Mouse (Mus musculus): ENCODE data around the gene Aldh3a2. TPM values are rescaled to one million over a fixed set of nuclear protein-coding genes. Genes with fewer than 3 reads are reported as not detected.

Gene Aldh3a2
- total and polyA plus RNA-seq, 3 experiments, result 19.5 to 28.4 (median 26.3) TPM

GRCm38 (mm10) chr11:61176321-61176720 lies 90.9 kb downstream of the Aldh3a2 start:
- no peaks in the 10 kb centered on the region for H3K9me3 ChIP-seq (replicated peaks; ENCODE audit: low read length)
- dilution Hi-C loops (cut with MboI; ENCODE audit: extremely low pct_ligation_motif_present, extremely low pct_unique_long_range_greater_than_20kb, low sequenced_read_pairs), result no loop called here
- no peaks in the 10 kb centered on the region for H3K27me3 ChIP-seq (replicated peaks)
- in situ Hi-C loops (cut with MboI; ENCODE audit: low pct_ligation_motif_present, low pct_unique_long_range_greater_than_20kb, low sequenced_read_pairs), result no loop called here
- H3K4me1 ChIP-seq (ENCODE audit: control insufficient read depth in 1 of 2, insufficient read depth in 2 of 2), result peaks cover 9 to 34% of the 10 kb centered on the region in 2 experiments
- no peak for TF ChIP-seq POLR2A (IDR thresholded peaks at IDR 0.05; ENCODE audit: low read depth, low read length)
- no peak for TF ChIP-seq CTCF (conservative IDR thresholded peaks at IDR 0.05 in 1 of 2, IDR thresholded peaks at IDR 0.05 in 1 of 2; ENCODE audit: low read depth in 2 of 2, low read length in 2 of 2)
- no peak for TF ChIP-seq RAD21 (IDR thresholded peaks at IDR 0.05; ENCODE audit: low read depth, low read length)
- TF ChIP-seq POLR2AphosphoS2 (IDR thresholded peaks at IDR 0.05; ENCODE audit: low read depth, low read length), result no peak
- no peak for TF ChIP-seq ZNF384 (IDR thresholded peaks at IDR 0.05; ENCODE audit: low read depth, low read length)
- H3K4me2 ChIP-seq (ENCODE audit: insufficient read depth, low read depth, poor library complexity, severe bottlenecking), result peak overlapping the region; percentile 29; the same call in 1 of the 2 replicates
- no peak overlapping the region for H3K9ac ChIP-seq (ENCODE audit: insufficient read depth, low read depth)
- H3K27ac ChIP-seq (ENCODE audit: insufficient read depth, low read depth), result no peak overlapping the region
- DNase-seq (ENCODE audit: extremely low read depth), result no peak
- H3K79me2 ChIP-seq (replicated peaks; ENCODE audit: control insufficient read depth, extremely low read depth, insufficient read depth, poor library complexity, severe bottlenecking), result peaks cover 28% of the 10 kb centered on the region
- H3K4me3 ChIP-seq (replicated peaks in 1 of 3; ENCODE audit: low read depth in 2 of 3, low read length in 2 of 3, poor library complexity in 1 of 3), result no peak overlapping the region
- H3K36me3 ChIP-seq (replicated peaks in 1 of 2; ENCODE audit: control insufficient read depth in 1 of 2, insufficient read depth in 1 of 2, low read length in 1 of 2), result peaks cover 0 to 11% of the 10 kb centered on the region in 2 experiments

GRCm38 (mm10) chr11:61175778-61176177 lies 91.5 kb downstream of the Aldh3a2 start:
- H3K27ac ChIP-seq (ENCODE audit: insufficient read depth, low read depth), result no peak overlapping the region
- no peaks in the 10 kb centered on the region for H3K9me3 ChIP-seq (replicated peaks; ENCODE audit: low read length)
- no peaks in the 10 kb centered on the region for H3K27me3 ChIP-seq (replicated peaks)
- H3K9ac ChIP-seq (ENCODE audit: insufficient read depth, low read depth), result no peak overlapping the region; the same call in 1 of the 2 replicates
- H3K4me2 ChIP-seq (ENCODE audit: insufficient read depth, low read depth, poor library complexity, severe bottlenecking), result peak overlapping the region; percentile 29; the same call in 1 of the 2 replicates
- DNase-seq (ENCODE audit: extremely low read depth), result no peak
- H3K4me1 ChIP-seq (ENCODE audit: control insufficient read depth in 1 of 2, insufficient read depth in 2 of 2), result peaks cover 9 to 36% of the 10 kb centered on the region in 2 experiments
- H3K4me3 ChIP-seq (replicated peaks in 1 of 3; ENCODE audit: low read depth in 2 of 3, low read length in 2 of 3, poor library complexity in 1 of 3), result peak overlapping the region in 2 of 3 experiments; percentile 5 to 24
- H3K79me2 ChIP-seq (replicated peaks; ENCODE audit: control insufficient read depth, extremely low read depth, insufficient read depth, poor library complexity, severe bottlenecking), result peaks cover 31% of the 10 kb centered on the region
- dilution Hi-C loops (cut with MboI; ENCODE audit: extremely low pct_ligation_motif_present, extremely low pct_unique_long_range_greater_than_20kb, low sequenced_read_pairs) (no loop called here), in situ Hi-C loops (cut with MboI; ENCODE audit: low pct_ligation_motif_present, low pct_unique_long_range_greater_than_20kb, low sequenced_read_pairs) (no loop called here)
- peaks cover 0 to 15% of the 10 kb centered on the region in 2 experiments for H3K36me3 ChIP-seq (replicated peaks in 1 of 2; ENCODE audit: control insufficient read depth in 1 of 2, insufficient read depth in 1 of 2, low read length in 1 of 2)
- TF ChIP-seq CHD1 (IDR thresholded peaks at IDR 0.05; ENCODE audit: low read depth, low read length) (0 out of 2 replicates have a peak, but pooled peaks have one; percentile 73), SMC3 (IDR thresholded peaks at IDR 0.05; ENCODE audit: low read depth, low read length) (no peak), IRF4 (IDR thresholded peaks at IDR 0.05; ENCODE audit: low read depth, low read length) (no peak), CHD2 (IDR thresholded peaks at IDR 0.05; ENCODE audit: low read length) (no peak), PAX5 (IDR thresholded peaks at IDR 0.05; ENCODE audit: low read length) (no peak), UBTF (IDR thresholded peaks at IDR 0.05; ENCODE audit: low read depth, low read length) (no peak), NELFE (IDR thresholded peaks at IDR 0.05; ENCODE audit: low read depth, low read length) (no peak), POLR2A (IDR thresholded peaks at IDR 0.05; ENCODE audit: low read depth, low read length) (no peak)

GRCm38 (mm10) chr11:61174821-61175658 lies 92.2 kb downstream of the Aldh3a2 start, which contains the start of gene Usp22:
Usp22 (minus strand) TSS chr11:61175055.
- Histone ChIP-seq H3K4me3 (replicated peaks in 1 of 3; ENCODE audit: low read depth in 2 of 3, low read length in 2 of 3, poor library complexity in 1 of 3) (peak within 1 kb of the TSS; percentile 92 to 97 (median 96)), H3K9ac (ENCODE audit: insufficient read depth, low read depth) (peak within 1 kb of the TSS; percentile 75), H3K79me2 (replicated peaks; ENCODE audit: control insufficient read depth, extremely low read depth, insufficient read depth, poor library complexity, severe bottlenecking) (peaks cover 36% of the 10 kb centered on the region), H3K4me1 (ENCODE audit: control insufficient read depth in 1 of 2, insufficient read depth in 2 of 2) (peaks cover 9 to 43% of the 10 kb centered on the region in 2 experiments), H3K4me2 (ENCODE audit: insufficient read depth, low read depth, poor library complexity, severe bottlenecking) (peak within 1 kb of the TSS; percentile 91), H3K9me3 (replicated peaks; ENCODE audit: low read length) (no peaks in the 10 kb centered on the region), H3K27ac (ENCODE audit: insufficient read depth, low read depth) (peak within 1 kb of the TSS; percentile 63), H3K36me3 (replicated peaks in 1 of 2; ENCODE audit: control insufficient read depth in 1 of 2, insufficient read depth in 1 of 2, low read length in 1 of 2) (peaks cover 0 to 22% of the 10 kb centered on the region in 2 experiments), H3K27me3 (replicated peaks) (no peaks in the 10 kb centered on the region)
- in situ Hi-C loops (cut with MboI; ENCODE audit: low pct_ligation_motif_present, low pct_unique_long_range_greater_than_20kb, low sequenced_read_pairs) (no loop called here), dilution Hi-C loops (cut with MboI; ENCODE audit: extremely low pct_ligation_motif_present, extremely low pct_unique_long_range_greater_than_20kb, low sequenced_read_pairs) (no loop called here)
- DNase-seq (ENCODE audit: extremely low read depth), result peak; percentile 100
- TF ChIP-seq MAZ (IDR thresholded peaks at IDR 0.05; ENCODE audit: low read depth, low read length) (no peak), ELF1 (IDR thresholded peaks at IDR 0.05; ENCODE audit: low read depth, low read length) (peak; percentile 31; the same call in 1 of the 2 replicates), CHD2 (IDR thresholded peaks at IDR 0.05; ENCODE audit: low read length) (peak; percentile 87), RAD21 (IDR thresholded peaks at IDR 0.05; ENCODE audit: low read depth, low read length) (no peak), RCOR1 (conservative IDR thresholded peaks at IDR 0.05; ENCODE audit: low read depth, low read length) (no peak), POLR2AphosphoS2 (IDR thresholded peaks at IDR 0.05; ENCODE audit: low read depth, low read length) (peak; percentile 68; the same call in 1 of the 2 replicates), TCF12 (IDR thresholded peaks at IDR 0.05; ENCODE audit: low read depth, low read length) (peak; percentile 62), MAX (IDR thresholded peaks at IDR 0.05; ENCODE audit: low read length) (peak; percentile 81), POLR2A (IDR thresholded peaks at IDR 0.05; ENCODE audit: low read depth, low read length) (peak; percentile 84), JUND (conservative IDR thresholded peaks at IDR 0.05; ENCODE audit: low read depth, low read length) (no peak; the same call in 1 of the 2 replicates), ETS1 (conservative IDR thresholded peaks at IDR 0.05; ENCODE audit: low read depth, low read length) (no peak; the same call in 1 of the 2 replicates), TBP (conservative IDR thresholded peaks at IDR 0.05; ENCODE audit: low read depth, low read length) (0 out of 2 replicates have a peak, but pooled peaks have one; percentile 71), ZMIZ1 (IDR thresholded peaks at IDR 0.05; ENCODE audit: low read depth, low read length) (peak; percentile 71), UBTF (IDR thresholded peaks at IDR 0.05; ENCODE audit: low read depth, low read length) (no peak), HCFC1 (IDR thresholded peaks at IDR 0.05; ENCODE audit: low read depth, low read length) (peak; percentile 54), MYC (IDR thresholded peaks at IDR 0.05; ENCODE audit: low read depth, low read length) (peak; percentile 43; the same call in 1 of the 2 replicates)
